Mouse (Mus musculus): ENCODE measurements at regions not wholly inside any gene's neighbourhood (a gene's known extent, or its start where the extent isn't known, plus 50 kb on each side); places are given as distances from the start of the nearest gene placed in this dataset.

DNA sequence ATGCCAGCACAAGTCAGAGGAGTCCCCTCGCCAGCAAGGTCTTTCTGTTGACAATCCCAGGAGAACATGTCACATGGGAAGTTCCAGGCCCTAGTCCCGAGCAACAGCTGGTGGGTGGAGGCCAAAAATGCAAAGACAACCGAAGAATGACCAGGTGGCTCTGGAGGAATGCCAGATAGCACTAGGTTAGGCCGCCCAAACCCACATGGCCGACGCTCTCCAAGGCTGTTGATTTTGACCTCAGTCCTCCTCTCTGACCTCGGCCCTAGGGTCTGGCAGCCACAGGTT lies 76.4 kb downstream of the Rpl14 start:
- H3K36me3 ChIP-seq (ENCODE audit: insufficient read depth) = no peaks in the 10 kb centered on the region
- TF ChIP-seq CTCF (IDR thresholded peaks at IDR 0.05; ENCODE audit: low read depth) = no peak
- DNase-seq (no peak), ATAC-seq (ENCODE audit: insufficient read depth) (no peak)
- no peak overlapping the region for H3K4me2 ChIP-seq
- no peak overlapping the region for H3K9ac ChIP-seq
- no peaks in the 10 kb centered on the region for H3K4me1 ChIP-seq (ENCODE audit: insufficient read depth)
- H3K27me3 ChIP-seq (ENCODE audit: insufficient read depth, low read length) = no peaks in the 10 kb centered on the region
- H3K9me3 ChIP-seq (ENCODE audit: low read depth, low read length) = no peaks in the 10 kb centered on the region
- H3K4me3 ChIP-seq (ENCODE audit: low read depth, low read length) = no peak overlapping the region
- no peak overlapping the region for H3K27ac ChIP-seq (ENCODE audit: low read depth)
- 65% methylated on average over 7 of the region's 7 CpGs for WGBS

DNA sequence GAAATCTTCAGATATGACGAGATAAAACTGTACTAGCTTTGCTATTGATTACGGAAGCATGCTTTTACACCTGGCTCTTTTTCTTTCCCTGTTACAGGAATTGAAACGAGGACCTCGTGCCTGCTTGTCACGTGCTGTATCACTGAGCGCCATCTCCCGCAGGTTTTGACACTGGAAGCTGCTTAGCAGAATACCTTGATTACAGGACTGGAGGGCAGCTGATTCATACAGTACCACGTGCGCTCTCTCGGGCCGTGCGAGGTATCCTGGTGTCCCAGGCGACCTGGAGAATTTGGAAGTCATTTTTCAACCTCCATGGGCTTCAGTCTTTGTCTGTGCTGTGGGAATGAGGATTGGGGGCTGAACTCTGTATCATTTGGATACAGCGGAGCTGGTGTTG lies 81.5 kb downstream of the Rpl14 start:
- Histone ChIP-seq H3K9ac (no peak overlapping the region), H3K4me3 (ENCODE audit: low read depth, low read length) (no peak overlapping the region), H3K27me3 (ENCODE audit: insufficient read depth, low read length) (no peaks in the 10 kb centered on the region), H3K36me3 (ENCODE audit: insufficient read depth) (no peaks in the 10 kb centered on the region), H3K9me3 (ENCODE audit: low read depth, low read length) (no peaks in the 10 kb centered on the region), H3K27ac (ENCODE audit: low read depth) (no peak overlapping the region), H3K4me2 (no peak overlapping the region), H3K4me1 (ENCODE audit: insufficient read depth) (no peaks in the 10 kb centered on the region)
- DNase-seq (no peak), ATAC-seq (ENCODE audit: insufficient read depth) (no peak)
- 72% methylated on average over 14 of the region's 14 CpGs for WGBS
- TF ChIP-seq CTCF (IDR thresholded peaks at IDR 0.05; ENCODE audit: low read depth) = no peak

DNA sequence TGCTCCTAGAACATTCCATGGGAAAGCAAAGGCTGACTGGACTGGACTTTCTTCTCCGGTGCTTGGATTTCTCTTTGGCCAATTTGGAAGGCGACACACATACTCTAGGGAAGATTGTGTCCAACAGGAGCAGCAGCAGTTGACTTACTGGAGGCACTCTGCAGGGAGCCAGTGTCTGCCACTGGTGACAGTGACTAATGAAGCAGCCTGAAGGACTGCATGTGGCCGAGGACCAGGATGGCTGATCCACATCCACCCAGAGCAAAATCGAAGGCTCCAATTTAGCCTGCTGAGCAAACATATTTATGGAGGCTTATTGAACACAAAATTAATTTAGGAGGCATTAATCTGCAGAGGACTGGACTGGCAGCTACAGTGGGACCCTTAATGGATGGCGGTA lies 81.9 kb downstream of the Rpl14 start:
- Histone ChIP-seq H3K4me3 (ENCODE audit: low read depth, low read length) (no peak overlapping the region), H3K36me3 (ENCODE audit: insufficient read depth) (no peaks in the 10 kb centered on the region), H3K4me1 (ENCODE audit: insufficient read depth) (no peaks in the 10 kb centered on the region), H3K27me3 (ENCODE audit: insufficient read depth, low read length) (no peaks in the 10 kb centered on the region), H3K4me2 (no peak overlapping the region), H3K27ac (ENCODE audit: low read depth) (no peak overlapping the region), H3K9ac (no peak overlapping the region), H3K9me3 (ENCODE audit: low read depth, low read length) (no peaks in the 10 kb centered on the region)
- no peak for DNase-seq
- no peak for ATAC-seq (ENCODE audit: insufficient read depth)
- TF ChIP-seq CTCF (IDR thresholded peaks at IDR 0.05; ENCODE audit: low read depth) = no peak
- 43% methylated on average over 5 of the region's 5 CpGs for WGBS

GRCm38 (mm10) chr9:120654736-120655135 lies 83.5 kb downstream of the Rpl14 start:
- Histone ChIP-seq H3K27ac (ENCODE audit: low read depth) (no peak overlapping the region), H3K9ac (no peak overlapping the region), H3K9me3 (ENCODE audit: low read depth, low read length) (no peaks in the 10 kb centered on the region), H3K4me2 (no peak overlapping the region), H3K4me1 (ENCODE audit: insufficient read depth) (no peaks in the 10 kb centered on the region), H3K27me3 (ENCODE audit: insufficient read depth, low read length) (no peaks in the 10 kb centered on the region), H3K36me3 (ENCODE audit: insufficient read depth) (no peaks in the 10 kb centered on the region), H3K4me3 (ENCODE audit: low read depth, low read length) (no peak overlapping the region)
- ATAC-seq (ENCODE audit: insufficient read depth) = no peak
- no peak for DNase-seq
- no peak for TF ChIP-seq CTCF (IDR thresholded peaks at IDR 0.05; ENCODE audit: low read depth)
- WGBS = 36% methylated on average over 1 of the region's 1 CpGs

DNA sequence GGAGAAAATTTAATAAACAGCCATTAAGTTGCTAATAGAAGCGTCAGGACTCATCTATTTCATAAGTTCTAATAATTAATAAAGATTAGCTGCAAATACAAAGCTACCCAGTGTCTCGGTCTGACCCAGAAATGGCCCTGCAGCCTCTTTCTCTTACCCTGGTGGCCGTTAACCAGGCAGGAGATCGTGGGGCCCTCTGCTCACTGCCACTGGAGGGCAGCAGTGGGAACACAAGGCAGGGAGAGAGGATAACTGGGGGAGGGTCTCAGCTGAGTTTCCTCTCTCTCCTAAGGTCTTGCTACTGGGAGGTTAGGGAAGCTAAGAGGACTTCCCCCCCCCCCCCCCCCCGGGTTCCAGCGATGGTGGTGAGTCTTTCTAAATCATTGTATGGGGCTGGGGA lies 85.7 kb downstream of the Rpl14 start:
- WGBS = 19% methylated on average over 6 of the region's 6 CpGs
- ATAC-seq (ENCODE audit: insufficient read depth) = no peak
- no peak overlapping the region for H3K27ac ChIP-seq (ENCODE audit: low read depth)

GRCm38 (mm10) chr9:120657786-120658185 lies 86.5 kb downstream of the Rpl14 start:
- Histone ChIP-seq H3K9ac (no peak overlapping the region), H3K4me3 (ENCODE audit: low read depth, low read length) (no peak overlapping the region), H3K27ac (ENCODE audit: low read depth) (0 out of 2 replicates have a peak overlapping the region, but pooled peaks have one; percentile 24), H3K9me3 (ENCODE audit: low read depth, low read length) (no peaks in the 10 kb centered on the region), H3K27me3 (ENCODE audit: insufficient read depth, low read length) (no peaks in the 10 kb centered on the region), H3K4me1 (ENCODE audit: insufficient read depth) (no peaks in the 10 kb centered on the region), H3K4me2 (no peak overlapping the region), H3K36me3 (ENCODE audit: insufficient read depth) (no peaks in the 10 kb centered on the region)
- DNase-seq (no peak), ATAC-seq (ENCODE audit: insufficient read depth) (no peak)
- TF ChIP-seq CTCF (IDR thresholded peaks at IDR 0.05; ENCODE audit: low read depth) = no peak

More for the DNA sequence above, 85.7 kb downstream of the Rpl14 start:
- DNase-seq = peak; percentile 71
- Histone ChIP-seq H3K9ac (no peak overlapping the region), H3K4me2 (no peak overlapping the region), H3K36me3 (ENCODE audit: insufficient read depth) (no peaks in the 10 kb centered on the region), H3K27me3 (ENCODE audit: insufficient read depth, low read length) (no peaks in the 10 kb centered on the region), H3K4me3 (ENCODE audit: low read depth, low read length) (no peak overlapping the region), H3K4me1 (ENCODE audit: insufficient read depth) (no peaks in the 10 kb centered on the region), H3K9me3 (ENCODE audit: low read depth, low read length) (no peaks in the 10 kb centered on the region)
- TF ChIP-seq CTCF (IDR thresholded peaks at IDR 0.05; ENCODE audit: low read depth) = peak; percentile 79

GRCm38 (mm10) chr9:120658576-120658975 lies 87.3 kb downstream of the Rpl14 start:
- 55% methylated on average over 2 of the region's 2 CpGs for WGBS
- TF ChIP-seq CTCF (IDR thresholded peaks at IDR 0.05; ENCODE audit: low read depth) = no peak
- Histone ChIP-seq H3K36me3 (ENCODE audit: insufficient read depth) (no peaks in the 10 kb centered on the region), H3K9ac (no peak overlapping the region), H3K9me3 (ENCODE audit: low read depth, low read length) (no peaks in the 10 kb centered on the region), H3K27ac (ENCODE audit: low read depth) (no peak overlapping the region), H3K4me1 (ENCODE audit: insufficient read depth) (no peaks in the 10 kb centered on the region), H3K4me2 (no peak overlapping the region), H3K4me3 (ENCODE audit: low read depth, low read length) (no peak overlapping the region), H3K27me3 (ENCODE audit: insufficient read depth, low read length) (no peaks in the 10 kb centered on the region)
- DNase-seq (no peak), ATAC-seq (ENCODE audit: insufficient read depth) (no peak)

- TF ChIP-seq CTCF (IDR thresholded peaks at IDR 0.05; ENCODE audit: low read depth) = no peak
- no peak for ATAC-seq (ENCODE audit: insufficient read depth)
- no peaks in the 10 kb centered on the region for H3K36me3 ChIP-seq (ENCODE audit: insufficient read depth)
- no peak overlapping the region for H3K4me2 ChIP-seq
- H3K4me3 ChIP-seq (ENCODE audit: low read depth, low read length) = no peak overlapping the region
- no peaks in the 10 kb centered on the region for H3K9me3 ChIP-seq (ENCODE audit: low read depth, low read length)
- H3K4me1 ChIP-seq (ENCODE audit: insufficient read depth) = no peaks in the 10 kb centered on the region
- H3K9ac ChIP-seq = no peak overlapping the region
- no peak for DNase-seq
- whole genome bisulfite sequencing = 57% methylated on average over 5 of the region's 5 CpGs
- H3K27ac ChIP-seq (ENCODE audit: low read depth) = no peak overlapping the region
- H3K27me3 ChIP-seq (ENCODE audit: insufficient read depth, low read length) = no peaks in the 10 kb centered on the region
These were observed 90.0 kb downstream of the Rpl14 start for GRCm38 (mm10) chr9:120661226-120661625.
